Mouse (Mus musculus): ENCODE data around the gene Ctnna2.

DNA sequence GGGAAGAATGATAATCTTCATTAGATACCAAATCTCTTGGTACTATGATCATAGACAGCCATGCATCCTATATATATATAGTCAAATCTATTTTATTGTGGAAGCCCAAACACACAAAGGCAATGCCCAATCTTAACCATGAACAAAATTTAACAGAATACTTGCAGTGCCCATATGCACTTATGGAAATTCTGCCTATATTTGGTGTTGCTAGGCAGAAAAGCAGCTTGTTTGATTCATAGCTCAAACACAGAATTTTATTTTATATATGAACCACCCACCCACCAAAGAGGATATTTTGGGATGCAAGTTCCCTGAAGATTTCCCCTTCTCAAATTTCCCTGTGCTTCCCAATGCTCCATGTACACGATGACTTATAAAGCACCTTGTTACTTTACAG, 655.2 kb downstream of the Ctnna2 start:
- TF ChIP-seq CTCF (IDR thresholded peaks at IDR 0.05; ENCODE audit: extremely low read depth, insufficient read length, insufficient replicate concordance, low read depth, low read length) = no peak
- no peak for TF ChIP-seq POLR2A (IDR thresholded peaks at IDR 0.05; ENCODE audit: low read depth, low read length)

All from small intestine, adult 2 months (tissue).